Mouse (Mus musculus): ENCODE measurements around the gene Prune2.

GRCm38 (mm10) chr19:16981743-16982142, 25.8 kb downstream of the Prune2 start:
- no peak for TF ChIP-seq CTCF (IDR thresholded peaks at IDR 0.05; ENCODE audit: control insufficient read depth, insufficient read depth, low read length)
- TF ChIP-seq POLR2A (IDR thresholded peaks at IDR 0.05; ENCODE audit: borderline replicate concordance, control insufficient read depth, low read depth, low read length) = no peak

All from bone marrow, adult 2 months (tissue).